Mouse (Mus musculus) liver, embryonic 15.5 days (tissue): Measurements from ENCODE around the gene Celsr2. TPM values are rescaled to one million over a fixed set of nuclear protein-coding genes. Genes with fewer than 3 reads are reported as not detected.

Experiments
- ATAC-seq: fragments of 200-750 bp; cut with Nextera tagmentation; 2 replicates; pipeline ENCODE4 v1.8.0; 2017; ENCODE audit warnings: moderate number of reproducible peaks, mild to moderate bottlenecking, moderate library complexity; ENCODE audit not compliant: insufficient read depth
- H3K27ac ChIP-seq: fragments of 300-500 bp; sonication (generic); replicated peaks from 2 replicates; pipeline ENCODE4 v1.5.1; 2015; ENCODE audit warnings: mild to moderate bottlenecking, inconsistent platforms
- H3K27me3 ChIP-seq: fragments of 300-500 bp; sonication (generic); 2 replicates; pipeline ENCODE4 v1.6.1; 2015; ENCODE audit warnings: mild to moderate bottlenecking, inconsistent platforms
- H3K36me3 ChIP-seq: fragments of 300-500 bp; sonication (generic); replicated peaks from 2 replicates; pipeline ENCODE4 v1.6.1; 2015; ENCODE audit warnings: moderate library complexity, mild to moderate bottlenecking, inconsistent platforms
- H3K4me1 ChIP-seq: fragments of 300-500 bp; sonication (generic); replicated peaks from 2 replicates; pipeline ENCODE4 v1.6.1; 2015; ENCODE audit warnings: inconsistent platforms
- H3K4me2 ChIP-seq: fragments of 300-500 bp; sonication (generic); 2 replicates; pipeline ENCODE4 v1.6.1; 2015; ENCODE audit warnings: moderate library complexity, mild to moderate bottlenecking, inconsistent platforms
- H3K4me3 ChIP-seq: fragments of 300-500 bp; sonication (generic); replicated peaks from 2 replicates; pipeline ENCODE4 v1.5.1; 2015; ENCODE audit warnings: mild to moderate bottlenecking, inconsistent platforms
- H3K9ac ChIP-seq: fragments of 300-500 bp; sonication (generic); 2 replicates; pipeline ENCODE4 v1.6.1; 2015; ENCODE audit warnings: moderate library complexity, mild to moderate bottlenecking, inconsistent platforms
- H3K9me3 ChIP-seq: fragments of 300-500 bp; sonication (generic); replicated peaks from 2 replicates; pipeline ENCODE4 v1.6.1; 2016; ENCODE audit warnings: inconsistent platforms
- WGBS: fragments of 180-500 bp; shearing (Covaris S2); methylation state at CpG from one replicate; pipeline ENCODE4 v1.1.7; 2015; ENCODE audit warnings: mixed read lengths; ENCODE audit not compliant: insufficient replicate concordance; 5-methylcytosine and 5-hydroxymethylcytosine counted together
- polyA plus RNA-seq: library from polyadenylated mRNA; unstranded; fragments of >200 nt; fragmentation: Nextera tagmentation; extraction: Ambion mirVana; gene quantifications from 2 replicates; pipeline ENCODE4 v1.2.1, GENCODE M21; 2015

The Celsr2 gene
- polyA plus RNA-seq, 1 experiment from 2014 or later: 0.36 TPM

DNA sequence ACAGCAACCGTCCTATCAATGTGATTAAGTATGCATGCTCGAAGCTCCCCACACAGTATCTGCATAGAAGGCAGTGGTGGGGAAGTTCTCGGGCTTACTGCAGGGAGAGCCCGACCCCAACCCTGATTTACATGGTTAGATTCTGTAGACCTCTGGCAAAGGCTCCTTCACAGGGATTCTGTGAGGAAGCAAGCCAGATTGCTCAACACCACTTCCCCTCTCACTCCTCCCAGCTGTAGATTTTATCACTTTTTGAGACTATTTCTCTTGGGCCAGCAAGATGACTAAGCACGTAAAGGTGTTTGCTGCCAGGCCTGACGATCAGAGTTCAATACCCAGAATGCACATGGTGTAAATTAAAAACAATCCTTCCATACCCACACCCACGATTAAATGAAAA lies 69.5 kb downstream of the Celsr2 start:
- Histone ChIP-seq H3K27ac (no peak overlapping the region), H3K4me3 (no peak overlapping the region), H3K36me3 (peaks cover 30% of the 10 kb centered on the region), H3K4me2 (no peak overlapping the region), H3K4me1 (0 out of 2 replicates have a peak, but pooled peaks cover 2% of the 10 kb centered on the region), H3K27me3 (no peaks in the 10 kb centered on the region), H3K9me3 (no peaks in the 10 kb centered on the region), H3K9ac (no peak overlapping the region)
- WGBS: 32% methylated on average over 7 of the region's 7 CpGs
- ATAC-seq: no peak

- H3K4me1 ChIP-seq: 0 out of 2 replicates have a peak, but pooled peaks cover 2% of the 10 kb centered on the region
- H3K4me2 ChIP-seq: no peak overlapping the region
- WGBS: 66% methylated on average over 7 of the region's 7 CpGs
- H3K27me3 ChIP-seq: no peaks in the 10 kb centered on the region
- no peaks in the 10 kb centered on the region for H3K9me3 ChIP-seq
- no peak for ATAC-seq
- no peak overlapping the region for H3K9ac ChIP-seq
- H3K36me3 ChIP-seq: peaks cover 26% of the 10 kb centered on the region
- H3K4me3 ChIP-seq: no peak overlapping the region
- H3K27ac ChIP-seq: no peak overlapping the region
Observed at GRCm38 (mm10) chr3:108342185-108342584, 73.2 kb downstream of the Celsr2 start.

DNA sequence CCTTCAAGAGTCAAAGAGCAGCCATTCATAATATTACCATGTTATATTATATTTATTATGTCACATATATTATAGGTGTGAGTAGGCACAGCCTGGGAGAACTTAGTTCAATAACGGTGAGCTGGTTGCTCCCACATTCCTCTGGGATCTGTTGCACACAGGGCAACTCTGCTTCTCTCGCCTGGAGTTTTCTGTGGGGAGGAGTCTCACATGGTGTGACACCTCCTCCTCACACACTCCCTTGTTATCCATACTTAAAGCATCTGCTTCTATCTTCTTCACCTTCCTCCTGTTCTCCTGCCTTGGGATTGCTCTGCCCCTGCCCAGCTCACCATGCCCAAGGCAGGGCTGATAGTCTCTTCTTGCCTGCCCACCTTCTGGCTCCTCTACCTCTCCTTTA lies 74.3 kb downstream of the Celsr2 start:
- no peak for ATAC-seq
- Histone ChIP-seq H3K27me3 (no peaks in the 10 kb centered on the region), H3K4me3 (no peak overlapping the region), H3K27ac (no peak overlapping the region), H3K4me2 (no peak overlapping the region), H3K4me1 (0 out of 2 replicates have a peak, but pooled peaks cover 2% of the 10 kb centered on the region), H3K9ac (no peak overlapping the region), H3K9me3 (no peaks in the 10 kb centered on the region), H3K36me3 (peaks cover 26% of the 10 kb centered on the region)
- WGBS: 68% methylated on average over 2 of the region's 2 CpGs

Other genes starting within 250 kb of the Celsr2 start
- 0.75 and 1.1 TPM in 2 replicates for gene Amigo1, start 229.2 kb downstream of the Celsr2 start, polyA plus RNA-seq
- 2.2 TPM in 2 replicates for gene Cyb561d1, start 214.3 kb downstream of the Celsr2 start, polyA plus RNA-seq
- gene Atxn7l2, start 204.6 kb downstream of the Celsr2 start, polyA plus RNA-seq: 2.0 and 2.6 TPM in 2 replicates
- 0.39 and 0.78 TPM in 2 replicates for gene Sypl2, start 188.9 kb downstream of the Celsr2 start, polyA plus RNA-seq
- 151 and 152 TPM in 2 replicates for gene Psma5, start 158.6 kb downstream of the Celsr2 start, polyA plus RNA-seq
- gene Sort1, start 131.5 kb downstream of the Celsr2 start, polyA plus RNA-seq: 3.8 and 4.4 TPM in 2 replicates
- 0.47 and 0.56 TPM in 2 replicates for gene Mybphl, start 50.6 kb downstream of the Celsr2 start, polyA plus RNA-seq
- 11.9 and 13.6 TPM in 2 replicates for gene Psrc1, start 31.7 kb downstream of the Celsr2 start, polyA plus RNA-seq
- 72.2 and 79.6 TPM in 2 replicates for gene Sars, start 29.7 kb upstream of the Celsr2 start, polyA plus RNA-seq
- gene 1700013F07Rik, start 118.6 kb upstream of the Celsr2 start, polyA plus RNA-seq: not detected in 2 replicates
- gene 5330417C22Rik, start 121.0 kb upstream of the Celsr2 start, polyA plus RNA-seq: 0.26 and 0.71 TPM in 2 replicates
- gene Tmem167b, start 146.9 kb upstream of the Celsr2 start, polyA plus RNA-seq: 15.1 and 16.2 TPM in 2 replicates
- 9.5 and 10.4 TPM in 2 replicates for gene Taf13, start 156.1 kb upstream of the Celsr2 start, polyA plus RNA-seq
- gene Wdr47, start 175.7 kb upstream of the Celsr2 start, polyA plus RNA-seq: 1.1 and 1.8 TPM in 2 replicates
- 33.1 and 42.0 TPM in 2 replicates for gene Clcc1, start 238.4 kb upstream of the Celsr2 start, polyA plus RNA-seq